Mouse (Mus musculus): ENCODE data around the gene Nde1. TPM values are rescaled to one million over a fixed set of nuclear protein-coding genes. Genes with fewer than 3 reads are reported as not detected.
"Not testable (repeated sequence)": the region's sequence is repeated elsewhere in the genome, so short reads cannot be mapped to it uniquely, and the experiment has no call there.

The Nde1 gene
- total RNA-seq (2021): 10 to 100 TPM; 30.9 to 32.2 TPM

- DNase-seq: peak; percentile 89 to 90
- intact Hi-C loops (cut with DNase I): loop anchor here (5.0 kb wide), 1 partner anchor 154 kb away; the partner anchor contains the start of gene Fopnl
Measured at GRCm38 (mm10) chr16:14162988-14163416, at the start of gene Nde1, which contains the start of gene Marf1. Gene Nde1 (plus strand): TSS chr16:14163275. Gene Marf1 (minus strand): TSS chr16:14163351.

- DNase-seq: no peak
- intact Hi-C loops (cut with DNase I): no loop called here
Measured at GRCm38 (mm10) chr16:14117299-14117698, 45.8 kb upstream of the Nde1 start.

GRCm38 (mm10) chr16:14120941-14121340 is 42.1 kb upstream of the Nde1 start:
- DNase-seq: no peak
- intact Hi-C loops (cut with DNase I): loop anchor here (10.0 kb wide), 1 partner anchor 216 kb away; the partner anchor contains the start of genes Mpv17l and Pdxdc1

- no peak for DNase-seq
- intact Hi-C loops (cut with DNase I): loop anchor here (10.0 kb wide), 1 partner anchor 217 kb away; the partner anchor contains the start of genes Mpv17l and Pdxdc1
Measured at GRCm38 (mm10) chr16:14121563-14121962, 41.5 kb upstream of the Nde1 start.

GRCm38 (mm10) chr16:14122586-14122985 is 40.5 kb upstream of the Nde1 start:
- intact Hi-C loops (cut with DNase I): loop anchor here (10.0 kb wide), 1 partner anchor 218 kb away; the partner anchor contains the start of genes Mpv17l and Pdxdc1
- DNase-seq: no peak

GRCm38 (mm10) chr16:14123901-14124300 is 39.2 kb upstream of the Nde1 start:
- DNase-seq: no peak
- intact Hi-C loops (cut with DNase I): loop anchor here (10.0 kb wide), 1 partner anchor 219 kb away; the partner anchor contains the start of genes Mpv17l and Pdxdc1

- DNase-seq: no peak
- intact Hi-C loops (cut with DNase I): loop anchor here (10.0 kb wide), 1 partner anchor 220 kb away; the partner anchor contains the start of genes Mpv17l and Pdxdc1
Measured at GRCm38 (mm10) chr16:14124709-14125108, 38.4 kb upstream of the Nde1 start.

GRCm38 (mm10) chr16:14125253-14125652 is 37.8 kb upstream of the Nde1 start:
- intact Hi-C loops (cut with DNase I): loop anchor here (10.0 kb wide), 1 partner anchor 220 kb away; the partner anchor contains the start of genes Mpv17l and Pdxdc1

GRCm38 (mm10) chr16:14128977-14129376 is 34.1 kb upstream of the Nde1 start:
- intact Hi-C loops (cut with DNase I): loop anchor here (10.0 kb wide), 1 partner anchor 224 kb away; the partner anchor contains the start of genes Mpv17l and Pdxdc1
- DNase-seq: no peak

More at GRCm38 (mm10) chr16:14125253-14125652, 37.8 kb upstream of the Nde1 start:
- DNase-seq: no peak

GRCm38 (mm10) chr16:14130796-14131195 is 32.3 kb upstream of the Nde1 start:
- DNase-seq: no peak
- intact Hi-C loops (cut with DNase I): no loop called here

GRCm38 (mm10) chr16:14131376-14131775 is 31.7 kb upstream of the Nde1 start:
- DNase-seq: no peak
- intact Hi-C loops (cut with DNase I): no loop called here

- intact Hi-C loops (cut with DNase I): no loop called here
- DNase-seq: no peak
Measured at GRCm38 (mm10) chr16:14131838-14132237, 31.2 kb upstream of the Nde1 start.

- intact Hi-C loops (cut with DNase I): no loop called here
- no peak for DNase-seq
Measured at GRCm38 (mm10) chr16:14135014-14135413, 28.1 kb upstream of the Nde1 start.

- DNase-seq: no peak
- intact Hi-C loops (cut with DNase I): no loop called here
Measured at GRCm38 (mm10) chr16:14137976-14138561, 25.0 kb upstream of the Nde1 start.

- intact Hi-C loops (cut with DNase I): no loop called here
- DNase-seq: no peak
Measured at GRCm38 (mm10) chr16:14139106-14139505, 24.0 kb upstream of the Nde1 start.

GRCm38 (mm10) chr16:14143298-14143697 is 19.8 kb upstream of the Nde1 start:
- intact Hi-C loops (cut with DNase I): no loop called here
- DNase-seq: no peak

- intact Hi-C loops (cut with DNase I): loop anchor here (5.0 kb wide), 1 partner anchor 50 kb away; no protein-coding TSS in a partner anchor
- DNase-seq: no peak
Measured at GRCm38 (mm10) chr16:14147712-14148111, 15.4 kb upstream of the Nde1 start.

- DNase-seq: no peak
- intact Hi-C loops (cut with DNase I): loop anchor here (10.0 kb wide), 1 partner anchor 487 kb away; the partner anchor contains the start of gene Parn
Measured at GRCm38 (mm10) chr16:14151718-14152117, 11.4 kb upstream of the Nde1 start.

GRCm38 (mm10) chr16:14155638-14156037 is 7.4 kb upstream of the Nde1 start:
- not testable (repeated sequence) for DNase-seq
- intact Hi-C loops (cut with DNase I): loop anchor here (5.0 to 10.0 kb wide), 2 partner anchors 333 to 491 kb away; partner anchors contain the start of gene Parn

GRCm38 (mm10) chr16:14156312-14156711 is 6.8 kb upstream of the Nde1 start:
- intact Hi-C loops (cut with DNase I): loop anchor here (5.0 to 10.0 kb wide), 2 partner anchors 334 to 492 kb away; partner anchors contain the start of gene Parn
- DNase-seq: no peak

GRCm38 (mm10) chr16:14158536-14158935 is 4.5 kb upstream of the Nde1 start:
- no peak for DNase-seq
- intact Hi-C loops (cut with DNase I): loop anchor here (2.0 to 10.0 kb wide), 3 partner anchors 36 to 494 kb away; partner anchors contain the start of gene Parn

Measured in heart, postnatal 36 days (tissue).